Mouse (Mus musculus) megakaryocyte-erythroid progenitor cell, adult 5-6 weeks (primary cell): ENCODE results near the gene Impdh2. TPM values are rescaled to one million over a fixed set of nuclear protein-coding genes. Genes with fewer than 3 reads are reported as not detected.

Source experiments
- ATAC-seq: replicated peaks from 2 replicates; pipeline ENCODE4 v1.8.0; 2016; ENCODE audit warnings: mild to moderate bottlenecking, inconsistent platforms; ENCODE audit not compliant: severe bottlenecking, poor library complexity, low FRiP score, low TSS enrichment
- total RNA-seq, 2 experiments: library from RNA; stranded (forward) in 1 of 2; stranded (reverse) in 1 of 2; fragments of 200-1000, 215-1000 nt in 1 of 2; fragments of >200 nt in 1 of 2; fragmentation: Nextera tagmentation in 1 of 2; gene quantifications; 2 replicates each; pipeline ENCODE4 v1.2.3; 2014 to 2017

Gene Impdh2
- total RNA-seq (2014; fragmentation: Nextera tagmentation) (430 and 507 TPM in 2 replicates), total RNA-seq (2017) (413 and 539 TPM in 2 replicates)

DNA sequence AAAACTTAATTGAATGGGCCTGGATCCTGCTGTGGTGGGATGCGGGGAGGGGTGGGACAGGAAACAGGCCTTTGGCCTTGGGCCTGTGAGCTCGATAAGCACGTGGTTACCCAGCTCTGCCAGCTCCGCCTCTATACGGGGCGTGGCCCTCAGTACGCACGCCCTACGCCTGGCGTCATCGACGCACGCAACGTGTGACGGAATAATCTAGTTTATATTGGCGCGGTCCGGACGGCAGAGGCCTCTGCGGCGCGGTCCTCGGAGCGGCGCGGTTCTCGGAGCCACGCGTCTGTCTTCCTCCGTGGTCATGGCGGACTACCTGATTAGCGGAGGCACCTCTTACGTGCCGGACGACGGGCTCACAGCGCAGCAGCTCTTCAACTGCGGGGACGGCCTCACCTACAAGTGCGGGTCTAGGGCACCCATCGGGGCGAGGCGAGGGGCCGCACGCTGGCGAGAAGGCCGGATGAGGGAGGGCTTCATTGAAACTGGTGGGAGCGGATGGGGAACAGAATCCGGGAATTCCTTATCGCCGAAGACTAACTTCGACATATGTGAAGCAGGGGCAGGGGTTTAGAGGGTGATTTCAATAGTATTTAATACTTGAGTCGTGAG, at the start of gene Impdh2:
Impdh2 (plus strand) TSS at position 60 of the 615 bp plus-strand sequence.
- peak; percentile 94 for ATAC-seq

DNA sequence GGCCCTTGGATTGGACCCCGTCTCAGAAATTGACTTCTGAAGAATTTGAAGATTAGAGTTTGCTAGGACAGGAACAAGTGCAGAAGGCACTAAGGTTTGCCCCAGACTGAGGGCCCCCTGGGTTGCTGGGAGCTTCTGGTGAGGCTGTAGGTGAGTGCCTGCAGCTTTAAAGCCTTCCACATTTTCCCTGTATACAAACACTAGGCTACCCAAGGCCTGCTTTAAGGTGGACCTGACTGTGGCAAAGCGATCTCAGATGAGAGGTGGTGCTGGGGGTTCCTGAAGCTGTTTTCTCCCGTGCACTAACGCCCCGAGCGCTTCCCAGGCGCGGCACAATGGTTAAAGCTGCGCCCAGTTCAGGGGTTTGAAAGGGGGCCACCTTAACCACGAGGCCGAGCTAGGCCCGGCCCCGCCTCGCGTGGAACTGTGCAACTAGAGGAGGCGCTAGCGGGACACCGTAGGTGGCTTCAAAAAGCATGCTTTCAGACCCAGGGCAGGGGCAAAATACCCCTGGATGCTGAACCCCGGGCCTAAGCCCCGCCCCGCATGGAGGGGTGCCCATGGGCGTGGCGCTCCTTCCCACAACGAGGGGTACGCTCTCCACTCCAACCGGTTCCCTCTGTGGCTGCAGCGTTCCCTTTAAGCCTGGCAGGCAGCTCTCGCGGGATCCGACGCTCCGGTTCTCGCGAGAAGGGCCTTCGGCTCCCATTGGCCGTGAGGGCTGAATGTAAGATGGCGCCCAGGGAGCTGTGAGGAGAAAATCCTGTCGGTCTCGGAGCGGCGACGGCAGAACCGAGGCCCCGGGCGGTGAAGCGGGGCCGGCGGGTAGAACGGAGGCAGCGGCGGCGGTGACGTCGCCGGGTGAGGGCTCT, 43.5 kb upstream of the Impdh2 start, which contains the start of gene Qrich1:
Qrich1 (plus strand) TSS at position 427 of the 872 bp plus-strand sequence.
- ATAC-seq = peak; percentile 87

DNA sequence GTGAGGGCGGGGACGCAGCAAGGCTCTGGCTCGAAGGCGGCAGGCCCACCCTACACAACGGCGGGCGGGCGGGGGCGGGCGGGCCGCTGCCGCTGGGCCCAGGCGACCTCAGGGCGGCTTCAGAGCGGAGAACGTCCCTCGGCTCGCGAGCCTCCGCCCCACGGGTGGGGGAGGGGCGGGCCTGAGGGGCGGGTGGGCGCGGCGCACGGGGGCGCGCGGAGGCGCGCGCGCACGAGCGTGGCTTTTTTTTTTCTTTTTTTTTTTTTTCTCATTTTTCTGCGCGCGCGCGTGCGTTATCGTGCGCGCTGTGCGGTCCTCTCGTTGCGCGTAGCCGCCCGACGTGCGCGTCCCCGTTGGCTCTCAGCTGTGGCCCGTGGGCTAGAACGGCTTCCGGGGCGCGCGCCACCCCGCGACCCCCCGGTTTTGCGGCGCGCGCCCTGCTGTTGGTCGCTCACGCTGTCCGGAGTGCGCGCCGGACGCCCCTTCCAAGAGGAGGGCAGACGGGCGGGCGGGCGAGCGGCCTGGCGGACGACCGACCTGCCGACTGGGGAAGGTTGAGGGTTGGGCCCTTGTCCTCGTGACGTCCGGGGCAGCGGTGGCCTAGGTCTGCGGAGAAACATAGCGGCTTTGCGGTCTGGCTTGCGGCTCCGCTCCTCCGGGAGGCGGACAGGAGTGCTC, 42.7 kb upstream of the Impdh2 start:
- ATAC-seq = peak; percentile 25

DNA sequence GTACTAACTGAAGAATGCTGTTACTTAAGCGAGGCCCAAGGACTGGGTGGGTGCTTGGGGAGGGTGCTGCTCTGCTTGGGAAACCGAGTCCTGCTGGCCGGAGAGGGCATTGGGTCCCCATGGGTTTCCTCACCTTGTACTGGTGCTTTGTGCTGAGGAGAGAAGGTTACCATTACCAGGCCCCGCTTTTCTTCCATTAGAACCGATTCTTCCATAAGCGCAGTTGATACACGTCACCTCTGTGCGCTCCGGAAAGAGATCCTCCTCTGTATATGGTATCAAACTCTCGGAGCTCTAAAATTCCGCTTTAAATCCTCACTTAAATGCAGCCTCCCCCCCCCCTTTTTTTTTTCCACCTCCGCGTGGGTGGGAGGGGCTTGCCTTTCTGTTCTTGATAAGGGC, 42.2 kb upstream of the Impdh2 start:
- ATAC-seq = peak; percentile 35; the same call in 1 of the 2 replicates

DNA sequence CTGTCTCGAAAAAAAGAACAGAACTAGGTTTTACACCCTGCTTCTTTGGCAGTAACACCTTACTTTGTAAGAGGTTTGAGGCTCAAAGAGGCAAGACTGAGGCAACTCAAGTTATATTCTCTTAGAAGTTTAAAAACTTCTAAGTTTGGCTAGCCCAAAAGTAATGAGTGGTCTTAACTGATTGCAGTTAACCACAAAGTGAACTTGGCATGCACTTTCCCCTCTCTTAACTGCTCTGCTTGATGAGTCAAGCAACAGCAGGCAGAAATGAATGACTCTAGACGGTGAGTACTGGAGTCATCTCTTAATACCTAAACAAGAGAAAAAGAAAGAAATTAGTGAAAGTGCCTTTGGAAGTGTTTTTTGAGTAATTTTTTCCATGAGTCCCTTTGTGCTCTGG, 38.5 kb upstream of the Impdh2 start:
- no peak; the same call in 1 of the 2 replicates for ATAC-seq

DNA sequence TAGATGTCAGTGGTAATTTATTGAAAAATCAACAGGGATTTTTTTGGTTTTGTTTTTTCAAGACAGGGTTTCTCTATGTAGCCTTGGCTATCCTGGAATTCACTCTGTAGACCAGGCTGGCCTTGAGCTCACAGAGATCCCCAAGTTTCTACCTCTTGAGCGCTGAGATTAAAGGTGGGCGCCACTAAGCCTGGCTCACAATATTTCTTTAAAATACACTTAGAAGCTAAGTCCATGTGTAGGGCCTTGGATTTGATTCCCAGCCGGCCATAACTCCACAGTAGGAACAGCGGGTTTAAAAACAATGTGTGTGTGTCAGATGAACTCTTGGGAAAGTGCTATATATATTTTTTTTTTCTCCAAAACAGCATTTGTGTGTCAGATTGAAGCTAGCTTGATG, 36.7 kb upstream of the Impdh2 start:
- ATAC-seq = no peak

DNA sequence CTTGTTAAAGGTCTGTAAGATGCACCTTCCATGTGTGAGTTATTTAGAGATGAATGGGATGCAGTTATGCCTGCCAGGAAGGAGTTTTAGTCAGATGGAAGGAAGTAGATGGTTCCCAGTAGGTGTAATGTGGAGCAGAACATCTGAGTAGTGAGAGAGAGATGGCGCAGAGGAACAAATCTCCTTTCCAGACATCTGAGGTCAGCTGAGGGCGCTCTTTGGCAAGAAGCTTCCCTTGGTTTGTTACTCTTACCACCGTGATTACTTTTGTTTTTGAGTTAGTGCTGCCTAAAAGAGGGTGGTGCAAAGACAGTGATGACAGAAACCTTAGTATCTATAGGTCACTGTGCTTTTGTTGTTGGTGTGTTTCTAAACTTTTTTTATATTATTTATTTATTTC, 34.7 kb upstream of the Impdh2 start:
- ATAC-seq = no peak

DNA sequence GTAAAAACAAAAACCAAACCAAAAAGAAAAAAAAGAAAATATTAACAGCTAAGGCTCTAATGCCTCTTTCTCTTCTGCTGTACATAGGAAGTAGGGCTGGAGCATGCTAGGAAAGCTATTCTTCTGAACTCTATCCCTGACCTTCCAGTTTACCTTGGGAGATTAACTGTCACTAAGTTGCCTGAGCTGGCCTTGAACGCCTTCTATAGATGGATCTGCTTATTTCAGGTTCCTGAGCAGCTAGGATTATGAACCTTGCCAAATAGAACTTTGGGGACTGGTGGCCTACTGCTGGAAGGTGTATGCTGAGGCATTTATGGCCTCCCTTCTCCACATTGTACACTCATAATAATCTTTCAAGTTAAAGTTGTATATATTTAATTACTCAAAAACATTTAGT, 29.1 kb upstream of the Impdh2 start:
- ATAC-seq = no peak

DNA sequence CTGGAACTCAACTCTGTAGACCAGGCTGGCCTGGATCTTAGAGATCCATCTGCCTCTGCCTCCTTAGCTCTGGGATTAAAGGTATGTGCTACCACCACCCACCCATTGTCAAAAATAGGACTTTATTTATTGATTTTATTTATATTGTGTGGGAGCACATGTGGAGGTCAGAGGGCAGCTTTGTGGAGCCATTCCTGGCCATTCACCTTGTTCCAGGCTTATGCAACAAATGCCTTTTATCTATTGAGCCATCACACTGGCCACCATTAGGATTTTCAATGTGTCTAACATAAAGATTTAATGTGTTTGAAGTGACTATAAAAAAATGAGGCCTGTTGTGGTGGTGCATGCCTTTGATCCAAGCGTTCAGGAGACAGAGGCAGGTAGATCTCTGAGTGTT, 28.6 kb upstream of the Impdh2 start:
- ATAC-seq = no peak

DNA sequence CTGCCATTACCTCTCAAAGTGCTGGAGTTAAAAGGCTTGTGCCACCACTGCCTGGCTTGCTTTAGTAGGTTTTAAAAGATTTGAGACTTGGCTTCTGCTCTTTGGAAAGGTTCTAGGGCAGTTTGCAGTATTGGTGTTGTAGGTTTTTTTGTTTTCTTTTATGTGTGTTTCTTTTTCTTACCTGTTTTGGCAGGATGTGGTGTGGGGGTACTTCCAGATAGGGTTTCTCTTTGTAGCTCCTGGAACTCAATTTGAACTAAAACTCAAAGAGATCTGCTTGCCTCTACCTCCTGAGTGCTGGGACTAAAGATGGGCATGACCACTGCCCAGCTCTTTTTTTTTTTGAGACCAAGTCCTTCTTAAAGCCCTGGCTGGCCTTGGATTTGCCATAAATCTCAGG, 19.2 kb upstream of the Impdh2 start:
- no peak for ATAC-seq

DNA sequence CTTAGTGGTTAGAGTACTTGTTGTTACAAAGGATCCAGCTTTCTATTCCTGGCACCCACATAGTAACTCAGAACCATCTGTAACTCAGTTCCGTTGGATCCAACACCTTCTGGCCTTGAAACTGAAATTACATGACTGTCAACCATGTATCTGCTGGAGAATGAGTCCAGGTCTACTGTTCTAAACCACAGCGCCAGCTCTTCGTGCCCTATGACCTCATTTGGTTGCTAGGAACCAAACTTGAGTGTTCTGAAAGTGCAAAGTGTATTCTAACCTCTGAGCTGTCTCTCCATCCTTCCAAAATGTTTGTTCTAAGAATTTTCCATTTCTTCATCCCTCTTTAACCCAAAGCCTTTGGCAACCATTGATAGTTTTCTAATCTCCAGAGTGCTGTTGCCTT, 14.1 kb upstream of the Impdh2 start:
- no peak for ATAC-seq

DNA sequence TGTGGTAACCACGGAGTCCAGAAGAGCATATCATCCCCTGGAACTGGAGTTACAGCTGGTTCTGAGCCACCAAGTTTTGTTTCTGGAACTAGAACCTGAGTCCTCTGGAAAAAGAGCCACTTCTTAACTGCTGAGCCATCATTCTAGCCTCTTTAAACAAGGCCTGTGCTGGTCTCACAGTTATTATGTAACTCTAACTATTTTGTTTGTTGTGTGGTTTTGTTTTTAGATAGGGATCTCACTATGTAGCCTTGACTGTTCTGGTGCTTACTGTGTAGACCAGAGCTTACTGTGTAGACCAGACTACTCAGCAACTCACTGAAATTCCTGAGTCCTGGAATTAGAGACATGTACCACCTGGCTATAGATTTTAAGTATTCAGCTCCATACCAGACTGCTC, 13.2 kb upstream of the Impdh2 start:
- no peak for ATAC-seq

DNA sequence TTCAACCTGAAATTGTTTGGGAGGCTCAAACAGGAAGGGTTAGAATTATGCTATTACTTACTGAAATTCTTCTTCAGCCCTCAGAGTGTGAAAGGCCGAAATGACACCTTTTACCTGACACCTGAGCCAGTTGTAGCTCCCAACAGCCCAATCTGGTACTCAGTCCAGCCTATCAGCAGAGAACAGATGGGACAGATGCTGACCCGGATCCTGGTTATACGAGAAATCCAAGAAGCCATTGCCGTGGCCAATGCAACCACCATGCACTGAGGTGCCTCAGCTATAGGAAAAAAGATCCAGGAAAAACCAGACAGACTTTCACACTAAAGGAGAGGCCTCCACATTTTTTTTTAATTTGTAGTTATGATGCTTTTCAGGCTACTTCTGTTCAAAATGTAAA, 917 bp upstream of the Impdh2 start:
- no peak for ATAC-seq

DNA sequence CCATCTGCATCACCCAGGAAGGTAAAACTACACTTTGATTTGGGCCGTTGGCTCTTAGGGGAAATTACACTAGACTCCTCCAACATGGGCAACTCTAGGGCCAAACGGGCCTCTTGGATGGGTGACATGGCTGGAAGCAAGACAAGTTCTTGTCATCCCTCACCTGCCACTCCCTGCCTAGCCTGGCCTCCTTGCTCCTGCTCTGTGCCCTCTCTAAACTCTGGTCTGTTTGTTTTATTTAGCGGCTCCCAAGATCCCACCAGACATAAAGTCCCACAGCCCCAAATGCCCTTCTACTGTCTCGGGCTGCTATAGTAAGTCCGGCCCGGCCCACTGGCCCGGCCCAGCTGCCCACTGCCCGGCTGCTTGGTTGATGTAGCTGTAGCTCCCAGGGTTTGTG, 3.6 kb downstream of the Impdh2 start:
- no peak for ATAC-seq

DNA sequence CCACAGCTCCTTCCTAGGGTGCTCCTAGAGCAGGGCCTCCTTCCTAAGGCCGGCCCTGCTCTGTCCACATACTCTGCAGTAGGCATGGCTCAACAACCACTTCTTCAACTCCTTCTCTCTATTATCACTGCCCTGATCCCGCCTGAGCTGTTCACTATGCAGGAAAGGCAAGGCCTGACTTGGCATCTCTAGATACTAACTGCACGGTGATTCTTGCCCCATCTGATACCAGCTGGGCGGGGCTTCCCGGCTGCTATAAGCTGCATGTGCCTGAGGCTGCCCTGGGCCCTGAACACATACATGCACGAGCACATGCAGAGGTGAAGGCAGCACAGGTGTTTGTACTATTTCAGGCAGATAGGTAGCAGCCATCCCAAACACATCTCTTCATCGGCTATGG, 4.0 kb downstream of the Impdh2 start:
- ATAC-seq = 0 out of 2 replicates have a peak, but pooled peaks have one; percentile 6

DNA sequence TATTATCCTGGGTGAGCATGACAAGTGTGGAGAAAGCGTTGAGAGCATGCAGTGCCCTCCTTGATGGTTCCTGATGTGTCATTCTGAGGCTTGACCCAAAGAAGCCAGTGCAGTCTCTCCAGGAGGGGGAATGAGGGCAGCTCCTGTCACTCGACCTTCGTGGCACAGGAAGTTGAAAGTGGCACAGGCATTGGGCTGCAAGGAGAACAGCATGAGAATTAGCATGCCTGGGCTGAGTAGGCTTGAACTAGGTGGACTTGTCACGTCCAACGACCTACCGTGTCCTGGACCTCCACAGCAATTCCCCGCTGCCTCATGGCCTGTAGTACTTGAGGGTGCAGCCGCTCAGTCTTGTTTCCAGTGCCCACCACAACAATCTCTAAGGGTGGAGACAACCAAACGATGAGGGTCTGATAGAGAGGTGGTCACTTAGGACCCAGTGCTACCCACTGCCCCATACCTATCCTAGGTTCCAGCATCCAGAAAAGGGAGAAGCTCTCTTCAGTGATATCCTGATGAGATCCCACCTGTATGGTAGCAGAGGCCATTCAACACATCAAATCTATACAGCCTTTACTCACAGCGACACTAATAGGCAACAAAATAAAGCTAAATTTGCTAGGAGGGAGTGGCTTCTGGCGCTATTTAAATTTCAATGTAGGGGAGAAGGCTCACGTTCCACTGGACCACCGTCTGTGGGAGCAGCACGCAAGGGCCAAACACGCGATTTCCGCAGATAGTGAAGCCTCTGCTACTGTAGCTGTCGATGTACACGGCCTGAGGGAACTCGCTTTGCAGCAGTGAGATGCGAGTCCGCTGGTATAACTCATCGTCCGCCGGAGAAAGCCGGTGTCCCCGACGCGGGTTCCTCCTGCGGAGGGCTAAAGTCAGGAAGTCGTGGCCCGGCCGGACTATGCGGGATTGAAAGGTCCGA, 6.1 kb downstream of the Impdh2 start:
- peak; percentile 0; the same call in 1 of the 2 replicates for ATAC-seq

DNA sequence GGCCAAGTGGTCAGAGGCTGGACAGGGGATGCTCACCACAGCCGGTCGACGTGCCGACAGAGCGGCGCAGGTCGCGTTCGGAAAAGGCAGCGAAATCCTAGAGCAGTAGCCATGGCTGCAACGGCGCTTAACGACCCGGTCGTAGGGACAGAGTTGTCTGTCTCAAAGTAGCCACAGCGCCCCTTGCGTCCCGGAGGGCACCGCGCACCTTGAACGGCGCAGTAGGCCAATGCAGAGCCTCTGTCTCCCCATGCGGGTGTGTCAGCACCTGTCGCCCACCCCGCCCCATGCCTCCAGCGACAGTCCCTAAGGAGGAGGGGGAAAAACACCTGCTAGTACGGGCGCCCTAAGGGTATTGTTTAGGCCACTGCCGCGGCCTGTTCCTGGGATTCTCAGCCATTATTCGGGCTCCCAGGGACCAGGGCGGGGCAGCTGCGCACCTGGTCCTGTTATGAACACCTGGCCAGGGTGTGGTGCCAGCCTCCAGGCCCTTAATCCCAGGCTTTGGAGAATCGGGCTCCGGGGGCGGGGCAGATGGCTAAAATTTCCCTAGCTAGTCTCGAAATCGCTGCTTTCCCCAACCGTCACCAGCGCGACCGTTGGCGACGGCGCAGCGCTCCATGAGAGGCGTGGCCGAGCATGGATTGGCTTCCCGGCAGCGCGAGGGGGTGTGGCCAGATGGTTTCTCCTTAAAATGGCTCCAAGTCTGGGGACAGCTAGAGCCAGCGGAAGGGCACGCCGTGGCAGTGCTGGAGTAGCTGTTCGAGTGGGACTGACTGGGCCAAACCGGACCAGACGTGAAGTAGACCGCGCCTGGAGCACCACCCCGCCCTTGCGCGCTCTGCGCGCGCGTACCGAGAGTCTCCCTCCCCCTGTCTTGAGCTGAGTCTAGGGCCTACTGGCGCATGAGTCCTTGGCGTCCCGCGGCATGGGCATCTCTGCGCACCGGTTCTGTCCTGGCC, 7.0 kb downstream of the Impdh2 start, which contains the start of gene Ndufaf3:
Ndufaf3 (minus strand) TSS at position 620 of the 962 bp plus-strand sequence.
- ATAC-seq = peak; percentile 56

DNA sequence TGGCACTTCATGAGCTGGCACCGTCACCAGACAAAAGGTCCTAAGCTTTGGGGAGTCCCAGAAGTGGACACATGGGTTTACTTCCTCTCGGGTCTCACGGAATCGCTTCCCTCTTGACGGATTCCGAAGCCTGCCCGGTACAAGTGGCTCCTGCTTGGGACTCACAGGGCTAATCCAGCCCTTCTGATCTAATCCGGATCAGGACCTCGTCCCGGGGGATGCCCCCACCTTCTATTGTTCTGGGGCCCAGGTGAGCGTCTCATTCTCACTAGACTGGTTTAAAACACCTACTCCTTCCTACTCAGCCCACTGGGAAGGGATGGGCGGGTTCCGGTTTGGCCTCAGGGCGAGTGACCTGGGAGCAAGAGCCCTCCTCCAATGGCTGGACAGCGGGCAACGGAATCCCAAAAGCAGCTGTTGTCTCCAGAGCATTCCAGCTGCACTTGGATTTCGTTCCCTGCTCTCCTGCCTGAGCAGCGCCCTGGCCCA, 7.9 kb downstream of the Impdh2 start:
- ATAC-seq = no peak
